Mouse (Mus musculus): ENCODE measurements around the gene Gnb1l. TPM values are rescaled to one million over a fixed set of nuclear protein-coding genes. Genes with fewer than 3 reads are reported as not detected.

The Gnb1l gene
- polyA plus RNA-seq, 1 experiment from 2014 or later: 5.1 TPM

GRCm38 (mm10) chr16:18608226-18608625 lies 109.7 kb downstream of the Gnb1l start:
- no peak overlapping the region for H3K4me2 ChIP-seq (ENCODE audit: low read depth, low read length)
- no peak for TF ChIP-seq CTCF (IDR thresholded peaks at IDR 0.05; ENCODE audit: low read depth)
- no peak for TF ChIP-seq EP300 (IDR thresholded peaks at IDR 0.05; ENCODE audit: low read depth)
- H3K9ac ChIP-seq (replicated peaks): no peak overlapping the region
- ATAC-seq (no peak), DNase-seq (no peak)
- no peaks in the 10 kb centered on the region for H3K9me3 ChIP-seq (ENCODE audit: low read length)
- 23% methylated on average over 10 of the region's 11 CpGs for WGBS (ENCODE audit: insufficient replicate concordance)
- H3K27ac ChIP-seq (ENCODE audit: low read depth): no peak overlapping the region
- H3K4me1 ChIP-seq (ENCODE audit: insufficient read depth): 0 out of 2 replicates have a peak, but pooled peaks cover 2% of the 10 kb centered on the region
- no peaks in the 10 kb centered on the region for H3K36me3 ChIP-seq (replicated peaks; ENCODE audit: insufficient read depth, low read length)
- H3K4me3 ChIP-seq (ENCODE audit: low read depth, low read length): no peak overlapping the region
- 0 out of 2 replicates have a peak, but pooled peaks cover 17% of the 10 kb centered on the region for H3K27me3 ChIP-seq (ENCODE audit: insufficient read depth, low read length)

DNA sequence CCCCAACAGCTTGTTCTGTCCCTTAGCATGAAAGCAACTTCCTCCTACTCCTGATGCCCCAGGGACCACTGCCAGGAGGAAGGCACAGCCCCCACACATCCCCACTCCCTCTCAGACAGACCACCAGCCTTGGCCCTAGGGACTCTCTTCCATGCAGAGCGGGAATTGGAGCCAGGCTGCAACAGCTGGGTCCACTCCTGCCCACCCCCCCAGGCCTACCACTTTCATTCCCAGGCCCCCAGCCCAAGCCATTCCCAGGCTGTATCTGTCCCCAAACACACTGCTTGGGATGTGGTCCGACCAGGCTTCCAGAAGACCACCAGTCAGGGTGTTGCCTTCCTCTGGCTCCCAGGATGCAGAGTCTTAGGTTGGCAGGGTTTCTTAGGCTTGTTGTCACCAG lies 110.6 kb downstream of the Gnb1l start:
- ATAC-seq: no peak
- H3K27me3 ChIP-seq (ENCODE audit: insufficient read depth, low read length): 0 out of 2 replicates have a peak, but pooled peaks cover 17% of the 10 kb centered on the region
- H3K4me2 ChIP-seq (ENCODE audit: low read depth, low read length): no peak overlapping the region
- 81% methylated on average over 2 of the region's 2 CpGs for WGBS (ENCODE audit: insufficient replicate concordance)
- H3K9me3 ChIP-seq (ENCODE audit: low read length): no peaks in the 10 kb centered on the region
- TF ChIP-seq EP300 (IDR thresholded peaks at IDR 0.05; ENCODE audit: low read depth): no peak
- TF ChIP-seq CTCF (IDR thresholded peaks at IDR 0.05; ENCODE audit: low read depth): no peak
- no peak overlapping the region for H3K4me3 ChIP-seq (ENCODE audit: low read depth, low read length)
- 0 out of 2 replicates have a peak, but pooled peaks cover under 1% of the 10 kb centered on the region for H3K4me1 ChIP-seq (ENCODE audit: insufficient read depth)
- H3K36me3 ChIP-seq (replicated peaks; ENCODE audit: insufficient read depth, low read length): no peaks in the 10 kb centered on the region
- no peak overlapping the region for H3K27ac ChIP-seq (ENCODE audit: low read depth)
- H3K9ac ChIP-seq (replicated peaks): no peak overlapping the region
- DNase-seq: no peak

- Histone ChIP-seq H3K9ac (replicated peaks) (no peak overlapping the region), H3K27ac (ENCODE audit: low read depth) (no peak overlapping the region), H3K27me3 (ENCODE audit: insufficient read depth, low read length) (peaks cover 24% of the 10 kb centered on the region; the same call in 1 of the 2 replicates), H3K9me3 (ENCODE audit: low read length) (no peaks in the 10 kb centered on the region), H3K36me3 (replicated peaks; ENCODE audit: insufficient read depth, low read length) (no peaks in the 10 kb centered on the region), H3K4me1 (ENCODE audit: insufficient read depth) (no peaks in the 10 kb centered on the region), H3K4me3 (ENCODE audit: low read depth, low read length) (no peak overlapping the region), H3K4me2 (ENCODE audit: low read depth, low read length) (no peak overlapping the region)
- WGBS (ENCODE audit: insufficient replicate concordance): 75% methylated on average over 13 of the region's 13 CpGs
- no peak for DNase-seq
- TF ChIP-seq EP300 (IDR thresholded peaks at IDR 0.05; ENCODE audit: low read depth): no peak
- no peak for TF ChIP-seq CTCF (IDR thresholded peaks at IDR 0.05; ENCODE audit: low read depth)
- no peak for ATAC-seq
Observed at GRCm38 (mm10) chr16:18611752-18612151, 113.2 kb downstream of the Gnb1l start.

GRCm38 (mm10) chr16:18613301-18613700 lies 114.8 kb downstream of the Gnb1l start:
- WGBS (ENCODE audit: insufficient replicate concordance): 69% methylated on average over 3 of the region's 3 CpGs
- H3K36me3 ChIP-seq (replicated peaks; ENCODE audit: insufficient read depth, low read length): no peaks in the 10 kb centered on the region
- no peak overlapping the region for H3K4me3 ChIP-seq (ENCODE audit: low read depth, low read length)
- no peaks in the 10 kb centered on the region for H3K9me3 ChIP-seq (ENCODE audit: low read length)
- DNase-seq (no peak), ATAC-seq (no peak)
- peaks cover 4% of the 10 kb centered on the region; the same call in 1 of the 2 replicates for H3K4me1 ChIP-seq (ENCODE audit: insufficient read depth)
- no peak overlapping the region for H3K4me2 ChIP-seq (ENCODE audit: low read depth, low read length)
- H3K9ac ChIP-seq (replicated peaks): no peak overlapping the region
- no peak for TF ChIP-seq CTCF (IDR thresholded peaks at IDR 0.05; ENCODE audit: low read depth)
- TF ChIP-seq EP300 (IDR thresholded peaks at IDR 0.05; ENCODE audit: low read depth): no peak
- no peak overlapping the region for H3K27ac ChIP-seq (ENCODE audit: low read depth)
- peaks cover 26% of the 10 kb centered on the region for H3K27me3 ChIP-seq (ENCODE audit: insufficient read depth, low read length)

Other genes starting within 250 kb of the Gnb1l start
- 156 and 160 TPM in 2 replicates for gene Ranbp1, start 250.0 kb upstream of the Gnb1l start, polyA plus RNA-seq (2015; fragmentation: Nextera tagmentation; extraction: Ambion mirVana)
- gene Gm49776, start 240.4 kb upstream of the Gnb1l start, polyA plus RNA-seq (2015; fragmentation: Nextera tagmentation; extraction: Ambion mirVana): 1.1 TPM in 1 of 2 replicates, not detected in the other
- gene Dgcr8, start 209.5 kb upstream of the Gnb1l start, polyA plus RNA-seq (2015; fragmentation: Nextera tagmentation; extraction: Ambion mirVana): 5.4 and 9.2 TPM in 2 replicates
- 54.1 and 61.1 TPM in 2 replicates for gene Tango2, start 150.6 kb upstream of the Gnb1l start, polyA plus RNA-seq (2015; fragmentation: Nextera tagmentation; extraction: Ambion mirVana)
- 7.0 and 9.7 TPM in 2 replicates for gene Arvcf, start 150.5 kb upstream of the Gnb1l start, polyA plus RNA-seq (2015; fragmentation: Nextera tagmentation; extraction: Ambion mirVana)
- gene Txnrd2, start 72.3 kb upstream of the Gnb1l start, polyA plus RNA-seq (2015; fragmentation: Nextera tagmentation; extraction: Ambion mirVana): 51.2 and 53.3 TPM in 2 replicates
- 100 and 125 TPM in 2 replicates for gene Comt, start 71.9 kb upstream of the Gnb1l start, polyA plus RNA-seq (2015; fragmentation: Nextera tagmentation; extraction: Ambion mirVana)
- 0.57 and 0.59 TPM in 2 replicates for gene Rtl10, start 188 bp downstream of the Gnb1l start, polyA plus RNA-seq (2015; fragmentation: Nextera tagmentation; extraction: Ambion mirVana)
- gene Tbx1, start 92.0 kb downstream of the Gnb1l start, polyA plus RNA-seq (2015; fragmentation: Nextera tagmentation; extraction: Ambion mirVana): 0.40 TPM in 1 of 2 replicates, not detected in the other
- gene Gp1bb, start 123.7 kb downstream of the Gnb1l start, polyA plus RNA-seq (2015; fragmentation: Nextera tagmentation; extraction: Ambion mirVana): 55.8 and 56.5 TPM in 2 replicates
- gene Gm49601, start 127.7 kb downstream of the Gnb1l start, polyA plus RNA-seq (2015; fragmentation: Nextera tagmentation; extraction: Ambion mirVana): 0.32 TPM in 1 of 2 replicates, not detected in the other
- gene Sept5, start 131.2 kb downstream of the Gnb1l start, polyA plus RNA-seq (2015; fragmentation: Nextera tagmentation; extraction: Ambion mirVana): 3.0 and 3.2 TPM in 2 replicates

Data from liver, postnatal 0 days (tissue).